Mouse (Mus musculus): ENCODE data around the gene Klhl35. TPM values are rescaled to one million over a fixed set of nuclear protein-coding genes. Genes with fewer than 3 reads are reported as not detected.

Gene Klhl35
- total and polyA plus RNA-seq, 2 experiments from 2014 or later = 0.59 to 1.6 TPM

DNA sequence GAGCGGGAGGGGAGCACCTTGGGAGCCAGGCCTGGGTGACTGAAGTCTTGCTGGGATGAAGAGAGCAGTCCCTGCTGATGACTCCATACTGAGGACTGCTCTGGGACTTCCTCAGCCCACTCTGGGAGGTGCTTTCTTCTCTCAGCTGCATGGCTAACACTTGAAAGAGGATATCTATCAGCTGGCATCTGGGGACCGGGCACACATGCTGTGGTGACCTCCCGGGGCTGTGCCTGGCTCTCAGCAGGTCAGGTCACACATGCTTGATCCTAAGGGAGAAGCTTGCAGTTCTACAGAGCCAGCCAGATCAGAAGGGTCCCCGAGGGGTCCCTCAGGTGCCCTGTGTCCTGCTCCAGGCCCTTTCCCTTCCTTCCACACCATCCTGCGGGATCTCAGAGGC is 22.6 kb upstream of the Klhl35 start:
- Histone ChIP-seq H3K27ac (ENCODE audit: low read depth) (0 out of 2 replicates have a peak overlapping the region, but pooled peaks have one; percentile 16), H3K36me3 (replicated peaks; ENCODE audit: control insufficient read depth, insufficient read depth, low read length) (peaks cover 12% of the 10 kb centered on the region), H3K4me2 (ENCODE audit: low read depth, low read length) (no peak overlapping the region), H3K9me3 (replicated peaks; ENCODE audit: control insufficient read depth, low read length) (no peaks in the 10 kb centered on the region), H3K4me3 (ENCODE audit: low read depth, low read length) (no peak overlapping the region), H3K9ac (replicated peaks; ENCODE audit: low read depth, low read length) (no peak overlapping the region; the same call in 1 of the 2 replicates), H3K27me3 (ENCODE audit: control insufficient read depth, insufficient read depth, low read length) (no peaks in the 10 kb centered on the region), H3K4me1 (ENCODE audit: control insufficient read depth, insufficient read depth) (peaks cover 23% of the 10 kb centered on the region)
- no peak for ATAC-seq (ENCODE audit: insufficient read depth, low read depth)
- DNase-seq (ENCODE audit: low spot score) = no peak
- 46% methylated on average over 5 of the region's 5 CpGs for WGBS
- TF ChIP-seq CTCF (IDR thresholded peaks at IDR 0.05; ENCODE audit: low read depth) (no peak), EP300 (IDR thresholded peaks at IDR 0.05; ENCODE audit: low read depth) (no peak)

DNA sequence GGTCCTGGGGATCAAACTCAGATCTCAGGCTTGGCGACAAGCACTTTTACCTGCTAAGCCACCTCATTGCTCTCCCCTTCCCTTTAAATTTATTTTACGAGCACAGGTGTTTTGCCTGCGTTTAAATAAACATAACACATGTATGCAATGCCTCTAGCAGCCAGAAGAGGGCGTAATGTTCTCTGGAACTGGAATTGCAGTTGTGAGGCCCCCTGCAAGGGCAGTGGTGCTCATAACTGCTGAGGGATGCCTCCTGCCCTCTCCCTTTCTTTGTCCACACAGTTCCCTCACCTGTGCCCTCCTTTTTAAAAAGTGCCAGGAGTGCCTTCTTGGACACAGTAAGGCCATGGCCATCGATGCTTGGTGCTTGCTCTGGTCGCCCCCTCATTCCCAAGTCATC is 21.8 kb upstream of the Klhl35 start:
- Histone ChIP-seq H3K27ac (ENCODE audit: low read depth) (no peak overlapping the region), H3K36me3 (replicated peaks; ENCODE audit: control insufficient read depth, insufficient read depth, low read length) (peaks cover 8% of the 10 kb centered on the region), H3K27me3 (ENCODE audit: control insufficient read depth, insufficient read depth, low read length) (no peaks in the 10 kb centered on the region), H3K4me1 (ENCODE audit: control insufficient read depth, insufficient read depth) (peaks cover 23% of the 10 kb centered on the region), H3K9me3 (replicated peaks; ENCODE audit: control insufficient read depth, low read length) (no peaks in the 10 kb centered on the region), H3K4me2 (ENCODE audit: low read depth, low read length) (no peak overlapping the region), H3K4me3 (ENCODE audit: low read depth, low read length) (no peak overlapping the region), H3K9ac (replicated peaks; ENCODE audit: low read depth, low read length) (no peak overlapping the region)
- peak; percentile 52 for TF ChIP-seq CTCF (IDR thresholded peaks at IDR 0.05; ENCODE audit: low read depth)
- no peak for TF ChIP-seq EP300 (IDR thresholded peaks at IDR 0.05; ENCODE audit: low read depth)
- DNase-seq (ENCODE audit: low spot score) (no peak), ATAC-seq (ENCODE audit: insufficient read depth, low read depth) (no peak)
- 67% methylated on average over 6 of the region's 6 CpGs for whole genome bisulfite sequencing

DNA sequence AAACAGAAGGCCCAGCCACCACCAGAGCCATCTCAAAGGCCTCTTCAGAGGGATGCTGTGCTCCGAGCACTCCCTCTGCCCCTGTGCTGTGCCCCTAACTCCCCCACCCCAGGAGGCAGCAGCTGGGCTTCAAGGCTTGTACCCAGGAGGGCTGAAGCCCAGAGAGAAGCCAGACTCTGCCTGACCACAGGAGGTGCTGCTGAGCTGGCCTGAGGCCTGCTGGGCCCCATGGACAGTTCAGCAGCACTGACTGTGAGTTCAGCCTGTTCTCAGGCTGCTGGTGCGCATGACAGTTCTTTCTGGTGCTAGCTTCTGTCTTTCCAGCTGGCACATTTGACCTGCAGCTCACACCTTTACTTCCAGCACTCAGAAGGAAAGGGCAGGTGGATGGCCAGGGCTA is 20.0 kb upstream of the Klhl35 start:
- H3K27ac ChIP-seq (ENCODE audit: low read depth) = no peak overlapping the region
- H3K4me3 ChIP-seq (ENCODE audit: low read depth, low read length) = no peak overlapping the region
- no peaks in the 10 kb centered on the region for H3K27me3 ChIP-seq (ENCODE audit: control insufficient read depth, insufficient read depth, low read length)
- ATAC-seq (ENCODE audit: insufficient read depth, low read depth) (no peak), DNase-seq (ENCODE audit: low spot score) (no peak)
- H3K9ac ChIP-seq (replicated peaks; ENCODE audit: low read depth, low read length) = no peak overlapping the region
- no peaks in the 10 kb centered on the region for H3K9me3 ChIP-seq (replicated peaks; ENCODE audit: control insufficient read depth, low read length)
- 79% methylated on average over 2 of the region's 2 CpGs for WGBS
- peaks cover 19% of the 10 kb centered on the region for H3K4me1 ChIP-seq (ENCODE audit: control insufficient read depth, insufficient read depth)
- H3K4me2 ChIP-seq (ENCODE audit: low read depth, low read length) = no peak overlapping the region
- peaks cover 10% of the 10 kb centered on the region for H3K36me3 ChIP-seq (replicated peaks; ENCODE audit: control insufficient read depth, insufficient read depth, low read length)
- TF ChIP-seq EP300 (IDR thresholded peaks at IDR 0.05; ENCODE audit: low read depth) = no peak
- TF ChIP-seq CTCF (IDR thresholded peaks at IDR 0.05; ENCODE audit: low read depth) = peak; percentile 43

DNA sequence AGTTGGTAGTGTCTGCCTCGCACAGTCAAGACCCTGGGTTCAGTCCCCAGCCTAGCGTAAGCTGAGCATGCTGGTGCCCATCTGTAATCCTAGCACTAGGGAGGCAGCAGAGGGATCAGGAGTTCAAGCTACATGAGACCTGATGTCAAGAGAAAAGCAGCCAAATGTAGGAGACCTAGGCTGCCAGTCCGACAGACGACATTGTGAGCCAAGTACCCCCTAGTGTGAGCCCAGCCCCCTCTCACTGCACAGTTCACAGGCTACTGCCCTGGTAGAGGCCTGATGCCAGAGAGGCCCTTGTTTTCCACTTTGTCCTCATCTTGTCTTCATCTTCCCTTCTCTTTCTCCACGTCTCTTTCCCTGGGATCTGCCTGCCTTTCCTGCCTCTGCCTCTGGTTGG is 18.5 kb upstream of the Klhl35 start:
- H3K27me3 ChIP-seq (ENCODE audit: control insufficient read depth, insufficient read depth, low read length) = no peaks in the 10 kb centered on the region
- H3K36me3 ChIP-seq (replicated peaks; ENCODE audit: control insufficient read depth, insufficient read depth, low read length) = peaks cover 10% of the 10 kb centered on the region
- WGBS = 74% methylated on average over 3 of the region's 5 CpGs

DNA sequence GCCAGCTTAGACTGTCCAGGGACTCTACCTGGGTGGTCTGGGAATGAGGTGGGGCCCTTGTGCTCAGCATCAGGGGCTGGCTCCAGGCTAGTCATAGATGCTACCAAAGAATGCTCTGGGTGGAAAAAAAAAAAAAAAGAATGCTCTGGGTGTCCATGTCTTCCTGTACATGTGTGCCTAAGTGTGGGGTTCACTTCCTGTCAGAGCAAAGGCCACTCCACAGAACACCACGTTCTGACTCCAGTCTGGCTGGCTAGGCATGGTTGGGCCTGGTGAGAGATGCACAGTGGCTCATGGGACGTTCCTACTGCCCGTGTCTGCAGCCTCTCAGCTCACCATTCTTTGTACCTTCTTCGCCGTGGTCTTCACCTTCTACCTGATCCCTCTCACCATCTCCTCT is 17.2 kb upstream of the Klhl35 start:
- H3K4me2 ChIP-seq (ENCODE audit: low read depth, low read length) = no peak overlapping the region
- no peak for TF ChIP-seq CTCF (IDR thresholded peaks at IDR 0.05; ENCODE audit: low read depth)
- TF ChIP-seq EP300 (IDR thresholded peaks at IDR 0.05; ENCODE audit: low read depth) = no peak
- DNase-seq (ENCODE audit: low spot score) = no peak
- no peaks in the 10 kb centered on the region for H3K4me1 ChIP-seq (ENCODE audit: control insufficient read depth, insufficient read depth)
- no peak overlapping the region for H3K27ac ChIP-seq (ENCODE audit: low read depth)
- no peaks in the 10 kb centered on the region for H3K9me3 ChIP-seq (replicated peaks; ENCODE audit: control insufficient read depth, low read length)
- H3K9ac ChIP-seq (replicated peaks; ENCODE audit: low read depth, low read length) = no peak overlapping the region
- H3K36me3 ChIP-seq (replicated peaks; ENCODE audit: control insufficient read depth, insufficient read depth, low read length) = peaks cover 10% of the 10 kb centered on the region
- no peak for ATAC-seq (ENCODE audit: insufficient read depth, low read depth)
- H3K27me3 ChIP-seq (ENCODE audit: control insufficient read depth, insufficient read depth, low read length) = no peaks in the 10 kb centered on the region
- WGBS = 75% methylated on average over 5 of the region's 5 CpGs
- no peak overlapping the region for H3K4me3 ChIP-seq (ENCODE audit: low read depth, low read length)

More for the DNA sequence above, 18.5 kb upstream of the Klhl35 start:
- H3K27ac ChIP-seq (ENCODE audit: low read depth) = no peak overlapping the region
- H3K4me2 ChIP-seq (ENCODE audit: low read depth, low read length) = no peak overlapping the region
- H3K9me3 ChIP-seq (replicated peaks; ENCODE audit: control insufficient read depth, low read length) = no peaks in the 10 kb centered on the region
- H3K9ac ChIP-seq (replicated peaks; ENCODE audit: low read depth, low read length) = no peak overlapping the region
- H3K4me1 ChIP-seq (ENCODE audit: control insufficient read depth, insufficient read depth) = peaks cover 5% of the 10 kb centered on the region
- no peak for DNase-seq (ENCODE audit: low spot score)
- TF ChIP-seq CTCF (IDR thresholded peaks at IDR 0.05; ENCODE audit: low read depth) (no peak), EP300 (IDR thresholded peaks at IDR 0.05; ENCODE audit: low read depth) (no peak)
- no peak overlapping the region for H3K4me3 ChIP-seq (ENCODE audit: low read depth, low read length)
- no peak for ATAC-seq (ENCODE audit: insufficient read depth, low read depth)

DNA sequence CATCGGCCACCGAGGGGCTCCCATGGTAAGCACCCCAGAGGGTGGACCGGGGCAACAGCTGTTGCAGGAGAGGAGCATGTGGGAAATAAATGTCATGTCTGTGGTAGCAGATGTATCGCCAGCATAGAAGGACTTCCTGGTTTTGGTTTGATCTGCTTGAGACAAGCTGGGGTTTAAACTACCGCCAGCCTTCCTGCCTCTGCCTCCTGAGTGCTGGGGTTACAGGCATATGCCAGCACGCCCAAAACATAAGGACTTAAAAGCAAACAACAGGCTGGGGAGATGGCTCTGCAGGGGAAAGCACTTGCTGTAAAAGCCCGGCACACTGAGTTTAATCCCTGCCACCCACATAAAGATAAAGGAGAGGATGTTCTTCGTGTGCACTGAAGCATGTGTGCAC is 16.7 kb upstream of the Klhl35 start:
- no peaks in the 10 kb centered on the region for H3K27me3 ChIP-seq (ENCODE audit: control insufficient read depth, insufficient read depth, low read length)
- H3K27ac ChIP-seq (ENCODE audit: low read depth) = no peak overlapping the region
- 61% methylated on average over 8 of the region's 8 CpGs for WGBS
- ATAC-seq (ENCODE audit: insufficient read depth, low read depth) = no peak
- H3K4me1 ChIP-seq (ENCODE audit: control insufficient read depth, insufficient read depth) = no peaks in the 10 kb centered on the region
- H3K9ac ChIP-seq (replicated peaks; ENCODE audit: low read depth, low read length) = no peak overlapping the region
- H3K4me3 ChIP-seq (ENCODE audit: low read depth, low read length) = no peak overlapping the region
- DNase-seq (ENCODE audit: low spot score) = no peak
- no peak overlapping the region for H3K4me2 ChIP-seq (ENCODE audit: low read depth, low read length)
- TF ChIP-seq EP300 (IDR thresholded peaks at IDR 0.05; ENCODE audit: low read depth) = no peak
- TF ChIP-seq CTCF (IDR thresholded peaks at IDR 0.05; ENCODE audit: low read depth) = no peak
- no peaks in the 10 kb centered on the region for H3K9me3 ChIP-seq (replicated peaks; ENCODE audit: control insufficient read depth, low read length)
- peaks cover 10% of the 10 kb centered on the region for H3K36me3 ChIP-seq (replicated peaks; ENCODE audit: control insufficient read depth, insufficient read depth, low read length)

Data from heart, postnatal 0 days (tissue).